Mouse (Mus musculus) G1E (cell line): ENCODE data around the gene Fzd7. TPM values are rescaled to one million over a fixed set of nuclear protein-coding genes. Genes with fewer than 3 reads are reported as not detected.
A peak's percentile ranks its signal among the peaks of the same experiment; 100 is the strongest.

ENCODE experiments used
- ATAC-seq: 2 replicates; pipeline ENCODE4 v1.8.0; 2016; ENCODE audit warnings: mild to moderate bottlenecking; ENCODE audit not compliant: insufficient number of reproducible peaks, poor library complexity, low FRiP score, severe bottlenecking; ENCODE audit errors: extremely low read depth
- DNase-seq: peaks from one replicate; pipeline ENCODE4 v3.0.0; 2012; ENCODE audit warnings: low spot score
- H3K27me3 ChIP-seq: 2 replicates; pipeline ENCODE4 v1.6.1; 2012; ENCODE audit warnings: mild to moderate bottlenecking, low read length, inconsistent platforms; ENCODE audit not compliant: insufficient read depth
- H3K36me3 ChIP-seq: replicated peaks from 2 replicates; pipeline ENCODE3; 2012; ENCODE audit warnings: mild to moderate bottlenecking, inconsistent platforms
- H3K4me1 ChIP-seq: 2 replicates; pipeline ENCODE4 v1.6.1; 2012; ENCODE audit warnings: low read depth, low read length, inconsistent platforms, mixed read lengths; ENCODE audit not compliant: insufficient read depth
- H3K4me3 ChIP-seq: 2 replicates; pipeline ENCODE4 v1.5.1; 2012; ENCODE audit warnings: low read depth, mild to moderate bottlenecking, inconsistent platforms, low read length, moderate library complexity, mixed read lengths
- H3K9me3 ChIP-seq: replicated peaks from 2 replicates; pipeline ENCODE4 v1.6.1; 2012; ENCODE audit warnings: inconsistent platforms
- CTCF ChIP-seq: IDR thresholded peaks from 2 replicates; pipeline ENCODE4 v1.5.1; 2012; ENCODE audit warnings: low read depth, low read length, inconsistent platforms, mixed read lengths
- GATA1 ChIP-seq: IDR thresholded peaks from 2 replicates; pipeline ENCODE4 v1.6.1; 2012; ENCODE audit warnings: borderline replicate concordance, low read length, inconsistent platforms, mixed read lengths
- GATA2 ChIP-seq: IDR thresholded peaks from 2 replicates; pipeline ENCODE4 v1.6.1; 2012; ENCODE audit warnings: low read depth, low read length, inconsistent platforms, borderline replicate concordance
- POLR2AphosphoS5 ChIP-seq: IDR thresholded peaks from 2 replicates; pipeline ENCODE4 v1.6.1; 2012; ENCODE audit warnings: low read depth, low read length, inconsistent platforms; ENCODE audit not compliant: insufficient replicate concordance
- TAL1 ChIP-seq: conservative IDR thresholded peaks from 2 replicates; pipeline ENCODE4 v1.6.1; 2012; ENCODE audit warnings: low read depth, low read length, inconsistent platforms, mixed read lengths
- polyA plus RNA-seq: library from polyadenylated mRNA; stranded (reverse); fragments of >175 nt; gene quantifications from 2 replicates; pipeline ENCODE4 v1.2.3, GENCODE M21; 2012
- total RNA-seq, 2 experiments: library from RNA; stranded (forward) in 1 of 2; stranded (reverse) in 1 of 2; fragments of 200-1000 nt in 1 of 2; fragments of >200 nt in 1 of 2; fragmentation: Nextera tagmentation in 1 of 2; gene quantifications; 2 replicates each; pipeline ENCODE4 v1.2.3; 2014 to 2017

The Fzd7 gene
- total and polyA plus RNA-seq, 3 experiments = 55.7 to 84.4 (median 58.7) TPM

- peak overlapping the region; percentile 85 for H3K4me3 ChIP-seq
- no peak for TF ChIP-seq POLR2AphosphoS5
- TF ChIP-seq TAL1 = no peak
- TF ChIP-seq GATA2 = no peak
- H3K27me3 ChIP-seq = no peaks in the 10 kb centered on the region
- H3K9me3 ChIP-seq = no peaks in the 10 kb centered on the region
- ATAC-seq = no peak
- peaks cover 87% of the 10 kb centered on the region for H3K4me1 ChIP-seq
- peaks cover 62% of the 10 kb centered on the region for H3K36me3 ChIP-seq
- no peak for DNase-seq
These were observed 2.1 kb downstream of the Fzd7 start for GRCm38 (mm10) chr1:59484314-59484713.

- DNase-seq = no peak
- H3K27me3 ChIP-seq = no peaks in the 10 kb centered on the region
- H3K4me1 ChIP-seq = peaks cover 82% of the 10 kb centered on the region
- H3K36me3 ChIP-seq = peaks cover 68% of the 10 kb centered on the region
- H3K9me3 ChIP-seq = no peaks in the 10 kb centered on the region
- TF ChIP-seq GATA2 = no peak
- no peak for TF ChIP-seq GATA1
- ATAC-seq = no peak
- H3K4me3 ChIP-seq = peak overlapping the region; percentile 85
These were observed 2.9 kb downstream of the Fzd7 start for GRCm38 (mm10) chr1:59484791-59485785.

GRCm38 (mm10) chr1:59485803-59486202, 3.6 kb downstream of the Fzd7 start:
- DNase-seq = no peak
- Histone ChIP-seq H3K4me1 (peaks cover 79% of the 10 kb centered on the region), H3K9me3 (no peaks in the 10 kb centered on the region), H3K36me3 (peaks cover 75% of the 10 kb centered on the region), H3K27me3 (no peaks in the 10 kb centered on the region), H3K4me3 (peak overlapping the region; percentile 85; the same call in 1 of the 2 replicates)
- no peak for TF ChIP-seq TAL1
- no peak for ATAC-seq

GRCm38 (mm10) chr1:59487651-59488051, 5.4 kb downstream of the Fzd7 start:
- peak; percentile 67 for DNase-seq
- H3K4me1 ChIP-seq = peaks cover 86% of the 10 kb centered on the region
- peak overlapping the region; percentile 62; the same call in 1 of the 2 replicates for H3K4me3 ChIP-seq
- peak; percentile 62 for ATAC-seq
- no peaks in the 10 kb centered on the region for H3K9me3 ChIP-seq
- no peak for TF ChIP-seq POLR2AphosphoS5
- no peak for TF ChIP-seq CTCF
- no peak for TF ChIP-seq GATA2
- TF ChIP-seq TAL1 = no peak
- no peak for TF ChIP-seq GATA1
- no peaks in the 10 kb centered on the region for H3K27me3 ChIP-seq
- peaks cover 87% of the 10 kb centered on the region for H3K36me3 ChIP-seq

GRCm38 (mm10) chr1:59488481-59488880, 6.3 kb downstream of the Fzd7 start:
- DNase-seq = no peak
- no peak for ATAC-seq
- H3K36me3 ChIP-seq = peaks cover 80% of the 10 kb centered on the region
- H3K4me1 ChIP-seq = peaks cover 86% of the 10 kb centered on the region
- no peak overlapping the region for H3K4me3 ChIP-seq
- no peaks in the 10 kb centered on the region for H3K27me3 ChIP-seq
- H3K9me3 ChIP-seq = no peaks in the 10 kb centered on the region
- TF ChIP-seq CTCF (no peak), GATA1 (no peak), GATA2 (no peak), POLR2AphosphoS5 (no peak), TAL1 (no peak)

GRCm38 (mm10) chr1:59488991-59489390, 6.8 kb downstream of the Fzd7 start:
- DNase-seq (no peak), ATAC-seq (no peak)
- Histone ChIP-seq H3K36me3 (peaks cover 78% of the 10 kb centered on the region), H3K4me3 (no peak overlapping the region; the same call in 1 of the 2 replicates), H3K4me1 (peaks cover 86% of the 10 kb centered on the region), H3K27me3 (no peaks in the 10 kb centered on the region), H3K9me3 (no peaks in the 10 kb centered on the region)
- TF ChIP-seq CTCF = no peak
- no peak for TF ChIP-seq TAL1
- TF ChIP-seq GATA2 = no peak
- TF ChIP-seq GATA1 = no peak
- TF ChIP-seq POLR2AphosphoS5 = no peak
